Mouse (Mus musculus): Measurements from ENCODE around the gene Chrnb1. TPM values are rescaled to one million over a fixed set of nuclear protein-coding genes. Genes with fewer than 3 reads are reported as not detected.
A peak's percentile ranks its signal among the peaks of the same experiment; 100 is the strongest.

Chrnb1 gene
- total RNA-seq, 2 experiments from 2014 or later: 29.2 to 33.1 TPM

GRCm38 (mm10) chr11:69806378-69806777 lies 10.6 kb upstream of the Chrnb1 start:
- no peak for DNase-seq

GRCm38 (mm10) chr11:69804972-69805909 lies 9.5 kb upstream of the Chrnb1 start, which contains the start of gene Tmem102:
TSS of gene Tmem102 (minus strand) at chr11:69805624.
- no peak for DNase-seq
- intact Hi-C loops (cut with DNase I): loop anchor here (5.0 kb wide), 3 partner anchors 32 to 72 kb away; partner anchors contain the start of genes Nlgn2, Slc35g3, Tmem256 and Tmem95

More at GRCm38 (mm10) chr11:69806378-69806777, 10.6 kb upstream of the Chrnb1 start:
- intact Hi-C loops (cut with DNase I): no loop called here

GRCm38 (mm10) chr11:69804652-69804940 lies 8.9 kb upstream of the Chrnb1 start:
- intact Hi-C loops (cut with DNase I): loop anchor here (5.0 kb wide), 3 partner anchors 33 to 73 kb away; partner anchors contain the start of genes Nlgn2, Slc35g3, Tmem256 and Tmem95
- DNase-seq: no peak

GRCm38 (mm10) chr11:69803786-69804651 lies 8.3 kb upstream of the Chrnb1 start:
- intact Hi-C loops (cut with DNase I): loop anchor here (5.0 kb wide), 3 partner anchors 33 to 73 kb away; partner anchors contain the start of genes Nlgn2, Slc35g3, Tmem256 and Tmem95
- DNase-seq: peak; percentile 68

GRCm38 (mm10) chr11:69803328-69803727 lies 7.6 kb upstream of the Chrnb1 start:
- intact Hi-C loops (cut with DNase I): loop anchor here (5.0 kb wide), 3 partner anchors 34 to 74 kb away; partner anchors contain the start of genes Nlgn2, Slc35g3, Tmem256 and Tmem95
- no peak for DNase-seq

GRCm38 (mm10) chr11:69802648-69803105 lies 6.9 kb upstream of the Chrnb1 start:
- intact Hi-C loops (cut with DNase I): loop anchor here (5.0 kb wide), 3 partner anchors 35 to 75 kb away; partner anchors contain the start of genes Nlgn2, Slc35g3, Tmem256 and Tmem95

GRCm38 (mm10) chr11:69801379-69801977 lies 5.7 kb upstream of the Chrnb1 start, which contains the start of gene Fgf11:
TSS of gene Fgf11 (minus strand) at chr11:69801857.
- no peak for DNase-seq
- intact Hi-C loops (cut with DNase I): loop anchor here (5.0 kb wide), 3 partner anchors 36 to 76 kb away; partner anchors contain the start of genes Nlgn2, Slc35g3, Tmem256 and Tmem95

More at GRCm38 (mm10) chr11:69802648-69803105, 6.9 kb upstream of the Chrnb1 start:
- peak; percentile 86 to 87 for DNase-seq

GRCm38 (mm10) chr11:69800392-69801197 lies 4.9 kb upstream of the Chrnb1 start:
- intact Hi-C loops (cut with DNase I): loop anchor here (5.0 kb wide), 3 partner anchors 37 to 77 kb away; partner anchors contain the start of genes Nlgn2, Slc35g3, Tmem256 and Tmem95
- peak in 1 of 2 experiments; percentile 24 for DNase-seq

GRCm38 (mm10) chr11:69800138-69800391 lies 4.3 kb upstream of the Chrnb1 start:
- intact Hi-C loops (cut with DNase I): loop anchor here (5.0 kb wide), 3 partner anchors 37 to 77 kb away; partner anchors contain the start of genes Nlgn2, Slc35g3, Tmem256 and Tmem95
- no peak for DNase-seq

- intact Hi-C loops (cut with DNase I): loop anchor here (5.0 kb wide), 3 partner anchors 37 to 78 kb away; partner anchors contain the start of genes Nlgn2, Slc35g3, Tmem256 and Tmem95
- peak in 1 of 2 experiments; percentile 13 for DNase-seq
These were observed 3.8 kb upstream of the Chrnb1 start for GRCm38 (mm10) chr11:69799394-69800137.

GRCm38 (mm10) chr11:69797924-69798323 lies 2.2 kb upstream of the Chrnb1 start:
- no peak for DNase-seq

GRCm38 (mm10) chr11:69795983-69796435 lies 266 bp upstream of the Chrnb1 start:
- intact Hi-C loops (cut with DNase I): no loop called here

More at GRCm38 (mm10) chr11:69797924-69798323, 2.2 kb upstream of the Chrnb1 start:
- intact Hi-C loops (cut with DNase I): no loop called here

GRCm38 (mm10) chr11:69793429-69793828 lies 2.3 kb downstream of the Chrnb1 start:
- intact Hi-C loops (cut with DNase I): no loop called here
- no peak for DNase-seq

More at GRCm38 (mm10) chr11:69795983-69796435, 266 bp upstream of the Chrnb1 start:
- DNase-seq: no peak

- intact Hi-C loops (cut with DNase I): no loop called here
- DNase-seq: no peak
These were observed 4.3 kb downstream of the Chrnb1 start for GRCm38 (mm10) chr11:69791420-69791819.

GRCm38 (mm10) chr11:69789431-69789830 lies 6.3 kb downstream of the Chrnb1 start:
- no peak for DNase-seq
- intact Hi-C loops (cut with DNase I): no loop called here

- no peak for DNase-seq
- intact Hi-C loops (cut with DNase I): no loop called here
These were observed 8.4 kb downstream of the Chrnb1 start for GRCm38 (mm10) chr11:69787306-69787705.

- intact Hi-C loops (cut with DNase I): no loop called here
- no peak for DNase-seq
These were observed 10.9 kb downstream of the Chrnb1 start for GRCm38 (mm10) chr11:69784793-69785272.

- intact Hi-C loops (cut with DNase I): no loop called here
- no peak for DNase-seq
These were observed 13.9 kb downstream of the Chrnb1 start for GRCm38 (mm10) chr11:69781828-69782227.
